In the genomic region with DNA sequence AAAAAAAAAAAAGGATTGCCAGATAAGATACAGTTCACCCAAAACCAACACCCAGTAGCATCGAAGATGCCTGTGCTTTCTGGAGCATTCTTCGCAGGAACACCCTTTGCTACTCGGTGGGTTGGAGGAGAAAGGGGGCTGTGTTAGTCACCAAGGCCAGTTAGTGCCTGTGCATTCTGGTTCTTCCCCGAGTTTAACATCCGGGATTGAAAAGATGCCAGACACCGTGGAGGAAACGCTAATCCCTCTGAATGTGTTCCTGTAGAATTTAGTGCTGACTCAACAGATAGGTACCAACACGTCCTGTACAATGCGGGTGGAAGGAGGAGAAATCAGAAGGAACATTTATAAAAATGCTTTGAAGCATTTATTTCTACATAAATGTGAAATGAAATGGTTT, we compare ENCODE assay signal across 15 mouse cellular contexts.
DNase-seq lines count a peak whose midpoint lies in the region; ATAC-seq and TF ChIP-seq lines count a peak whose summit lies in the region.
"Had no signal": no experiment of that assay in that cellular context is flagged by ENCODE, and none has a peak within 500 bp of the region (broad histone marks: within the 10 kb centered on the region; RNA-seq: fewer than 3 reads in every experiment).

No protein-coding gene starts in this region.

- no peak for DNase-seq in forebrain, embryonic 14.5 days (ENCODE audit: low spot score)
- DNase-seq in midbrain, embryonic 14.5 days: peak; percentile 30
- DNase-seq in cerebellum, adult 8-10 months: peak; percentile 16
- peak; percentile 4 for DNase-seq in right cerebral cortex, postnatal 4 days
- no peak for DNase-seq in gastrocnemius, adult 18-20 months (ENCODE audit: low spot score)
- DNase-seq in lung, adult 2 months: no peak
- DNase-seq: B cell, adult 2 months; kidney, adult 8-10 months; lung, postnatal 10 days had no signal

- H3K9me3 ChIP-seq in forebrain, embryonic 15.5 days: no peaks in the 10 kb centered on the region
- no peaks in the 10 kb centered on the region for H3K9me3 ChIP-seq in forebrain, embryonic 14.5 days (replicated peaks; ENCODE audit: control insufficient read depth, low read length)
- no peaks in the 10 kb centered on the region for H3K9me3 ChIP-seq in midbrain, embryonic 14.5 days (ENCODE audit: control insufficient read depth, low read length)
- H3K9me3 ChIP-seq in midbrain, embryonic 16.5 days (replicated peaks; ENCODE audit: control insufficient read depth, low read length, poor library complexity, severe bottlenecking): no peaks in the 10 kb centered on the region
- H3K9me3 ChIP-seq: stomach, embryonic 15.5 days had no signal

- ATAC-seq in forebrain, embryonic 15.5 days (replicated peaks): no peak
- ATAC-seq in forebrain, embryonic 14.5 days: no peak
- no peak for ATAC-seq in midbrain, embryonic 14.5 days (ENCODE audit: low FRiP score, low TSS enrichment)
- ATAC-seq in midbrain, embryonic 16.5 days: no peak

- no peak for TF ChIP-seq POLR2A in lung, adult 2 months (IDR thresholded peaks at IDR 0.05; ENCODE audit: borderline replicate concordance, extremely low read depth, low read depth, low read length)

- H3K4me1 ChIP-seq in forebrain, embryonic 15.5 days: peaks cover 8% of the 10 kb centered on the region
- no peaks in the 10 kb centered on the region for H3K4me1 ChIP-seq in forebrain, embryonic 14.5 days (ENCODE audit: control insufficient read depth, insufficient read depth, low read length)
- H3K4me1 ChIP-seq in midbrain, embryonic 14.5 days (ENCODE audit: control insufficient read depth, insufficient read depth, low read length): no peaks in the 10 kb centered on the region
- no peaks in the 10 kb centered on the region for H3K4me1 ChIP-seq in midbrain, embryonic 16.5 days (ENCODE audit: control insufficient read depth, insufficient read depth, low read length)
- H3K4me1 ChIP-seq in lung, adult 2 months (ENCODE audit: control insufficient read depth, insufficient read depth, low read length): no peaks in the 10 kb centered on the region
- H3K4me1 ChIP-seq: heart, embryonic 12.5 days; midbrain, embryonic 12.5 days; stomach, embryonic 15.5 days had no signal

- H3K9ac ChIP-seq in forebrain, embryonic 15.5 days (replicated peaks): no peak overlapping the region
- no peak overlapping the region for H3K9ac ChIP-seq in forebrain, embryonic 14.5 days (ENCODE audit: low read length)
- no peak overlapping the region for H3K9ac ChIP-seq in midbrain, embryonic 14.5 days (replicated peaks; ENCODE audit: low read length)
- H3K9ac ChIP-seq in midbrain, embryonic 16.5 days (ENCODE audit: low read depth, low read length): no peak overlapping the region
- H3K9ac ChIP-seq: heart, embryonic 12.5 days; hindbrain, embryonic 14.5 days; midbrain, embryonic 12.5 days; stomach, embryonic 15.5 days had no signal

- no peaks in the 10 kb centered on the region for H3K27me3 ChIP-seq in forebrain, embryonic 15.5 days
- H3K27me3 ChIP-seq in forebrain, embryonic 14.5 days (replicated peaks; ENCODE audit: control insufficient read depth, insufficient read depth, low read length): no peaks in the 10 kb centered on the region
- no peaks in the 10 kb centered on the region for H3K27me3 ChIP-seq in midbrain, embryonic 14.5 days (ENCODE audit: control insufficient read depth, insufficient read depth, low read length)
- H3K27me3 ChIP-seq in midbrain, embryonic 16.5 days (ENCODE audit: control insufficient read depth, insufficient read depth, low read depth, low read length): no peaks in the 10 kb centered on the region
- H3K27me3 ChIP-seq: heart, embryonic 12.5 days; midbrain, embryonic 12.5 days; stomach, embryonic 15.5 days had no signal

- H3K4me3 ChIP-seq in forebrain, embryonic 15.5 days: no peak overlapping the region
- no peak overlapping the region for H3K4me3 ChIP-seq in forebrain, embryonic 14.5 days (ENCODE audit: low read depth, low read length)
- H3K4me3 ChIP-seq in midbrain, embryonic 14.5 days (replicated peaks; ENCODE audit: low read depth, low read length): no peak overlapping the region
- H3K4me3 ChIP-seq in midbrain, embryonic 16.5 days (ENCODE audit: low read depth, low read length): no peak overlapping the region
- no peak overlapping the region for H3K4me3 ChIP-seq in lung, adult 2 months (replicated peaks; ENCODE audit: extremely low read depth, low read depth, low read length)
- H3K4me3 ChIP-seq: heart, embryonic 12.5 days; midbrain, embryonic 12.5 days; stomach, embryonic 15.5 days had no signal

- H3K36me3 ChIP-seq in forebrain, embryonic 15.5 days: no peaks in the 10 kb centered on the region
- H3K36me3 ChIP-seq in forebrain, embryonic 14.5 days (ENCODE audit: control insufficient read depth, insufficient read depth, low read length): no peaks in the 10 kb centered on the region
- no peaks in the 10 kb centered on the region for H3K36me3 ChIP-seq in midbrain, embryonic 14.5 days (ENCODE audit: control insufficient read depth, insufficient read depth, low read length)
- H3K36me3 ChIP-seq in midbrain, embryonic 16.5 days (ENCODE audit: control insufficient read depth, insufficient read depth, low read length): no peaks in the 10 kb centered on the region
- H3K36me3 ChIP-seq: heart, embryonic 12.5 days; midbrain, embryonic 12.5 days; stomach, embryonic 15.5 days had no signal

- peak overlapping the region; percentile 25; the same call in 1 of the 2 replicates for H3K27ac ChIP-seq in forebrain, embryonic 15.5 days (replicated peaks)
- H3K27ac ChIP-seq in forebrain, embryonic 14.5 days (ENCODE audit: low read depth, low read length): no peak overlapping the region
- no peak overlapping the region for H3K27ac ChIP-seq in midbrain, embryonic 14.5 days (replicated peaks; ENCODE audit: low read depth, low read length)
- no peak overlapping the region for H3K27ac ChIP-seq in midbrain, embryonic 16.5 days (ENCODE audit: low read length)
- H3K27ac ChIP-seq: hindbrain, embryonic 14.5 days; midbrain, embryonic 12.5 days had no signal

- no peak overlapping the region for H3K4me2 ChIP-seq in forebrain, embryonic 15.5 days (replicated peaks)
- no peak overlapping the region for H3K4me2 ChIP-seq in forebrain, embryonic 14.5 days (ENCODE audit: low read length)
- no peak overlapping the region for H3K4me2 ChIP-seq in midbrain, embryonic 14.5 days (ENCODE audit: low read length)
- no peak overlapping the region for H3K4me2 ChIP-seq in midbrain, embryonic 16.5 days (ENCODE audit: low read length)
- H3K4me2 ChIP-seq: heart, embryonic 12.5 days; hindbrain, embryonic 14.5 days; midbrain, embryonic 12.5 days; stomach, embryonic 15.5 days had no signal

- WGBS in forebrain, embryonic 15.5 days: 75% methylated on average over 9 of the region's 9 CpGs
- 75% methylated on average over 9 of the region's 9 CpGs for WGBS in forebrain, embryonic 14.5 days
- 72% methylated on average over 9 of the region's 9 CpGs for WGBS in midbrain, embryonic 14.5 days
- WGBS in midbrain, embryonic 16.5 days: 71% methylated on average over 9 of the region's 9 CpGs
- WGBS in lung, adult 2 months: 78% methylated on average over 9 of the region's 9 CpGs

- TF ChIP-seq CTCF in lung, adult 2 months (IDR thresholded peaks at IDR 0.05; ENCODE audit: insufficient read depth, low read length): no peak

Comparison
In these comparisons a context has a peak if more than half of its experiments do, and no peak if none do; other contexts are left out.
1. DNase-seq: peak in midbrain, embryonic 14.5 days (single experiment), cerebellum, adult 8-10 months (single experiment) and right cerebral cortex, postnatal 4 days (single experiment); none in forebrain, embryonic 14.5 days (single experiment), gastrocnemius, adult 18-20 months (single experiment) and lung, adult 2 months (single experiment).